Mouse (Mus musculus) neutrophil, adult 59 days (primary cell): ENCODE results near the gene Rpl37a. TPM values are rescaled to one million over a fixed set of nuclear protein-coding genes. Genes with fewer than 3 reads are reported as not detected.

Source experiments
- total RNA-seq, 2 experiments: library from RNA; stranded (reverse); gene quantifications; 1 replicate in 1 of 2; 2 replicates in 1 of 2; pipeline ENCODE4 v1.2.4; 2023

The Rpl37a gene
- total RNA-seq = 100 to 1,000 TPM; 809 to 882 TPM

DNA sequence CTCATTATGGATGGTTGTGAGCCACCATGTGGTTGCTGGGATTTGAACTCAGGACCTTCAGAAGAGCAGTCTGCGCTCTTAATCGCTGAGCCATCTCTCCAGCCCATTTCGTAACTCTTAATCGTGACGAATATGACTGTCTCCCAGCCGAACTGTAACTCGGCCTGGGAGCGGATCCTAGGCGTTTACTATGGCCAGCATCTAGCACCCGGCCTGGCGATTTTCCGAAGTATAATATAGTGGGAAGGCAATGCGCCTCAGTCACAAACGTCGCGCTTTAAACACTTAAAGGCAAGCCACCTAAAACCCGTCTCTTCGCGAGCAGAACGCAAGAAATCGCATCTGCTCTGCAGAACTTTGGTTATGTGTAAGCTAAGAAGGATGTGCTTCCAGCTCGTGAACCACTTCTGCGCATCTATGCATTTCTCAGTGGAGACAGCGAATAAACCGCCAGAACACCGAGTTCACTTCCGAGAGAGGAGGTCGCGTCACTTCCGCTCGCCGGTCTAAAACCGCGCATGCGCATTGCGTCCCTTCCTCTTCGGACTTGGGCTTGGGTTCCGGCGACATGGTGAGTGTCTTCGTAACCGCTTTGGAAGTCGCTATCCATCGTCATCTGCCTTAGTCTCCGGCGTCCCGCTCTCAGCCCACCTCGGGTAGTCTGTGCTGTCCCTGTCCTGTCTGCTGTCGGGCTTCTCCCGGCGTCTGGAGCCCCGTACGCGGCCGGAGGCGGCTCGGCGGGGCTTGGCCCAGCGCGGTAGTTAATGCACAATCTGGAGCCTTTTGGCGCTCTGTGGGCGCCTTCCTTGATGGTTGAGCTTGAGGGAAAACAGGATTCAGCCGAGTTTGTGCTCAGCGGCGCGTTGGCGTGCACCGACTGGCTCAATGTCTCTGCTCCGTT is at the start of gene Rpl37a:
Gene Rpl37a (plus strand): TSS at position 538 of the 901 bp plus-strand sequence.

DNA sequence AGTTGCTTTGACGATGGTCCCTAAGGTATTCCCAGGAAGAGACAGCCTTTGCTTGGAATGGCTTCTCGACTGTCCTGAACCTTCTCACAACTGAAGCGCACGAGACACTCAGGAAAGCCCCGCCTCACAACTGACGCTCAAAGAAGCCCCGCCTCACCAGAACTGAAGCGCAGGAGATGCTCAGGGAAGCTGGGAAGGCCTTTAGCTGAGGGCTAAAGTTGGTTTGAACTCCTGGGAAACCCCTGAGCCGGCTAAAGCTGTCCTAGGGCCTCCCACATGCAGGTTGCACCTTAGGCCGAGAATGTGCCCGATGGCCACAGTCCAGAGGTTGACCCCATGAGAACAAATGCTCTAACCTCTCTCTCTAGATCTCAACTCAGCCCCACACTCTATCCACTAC is 10.6 kb upstream of the Rpl37a start, which contains the start of gene Ankar:
Gene Ankar (minus strand): TSS at position 101 of the 400 bp plus-strand sequence.

Other genes starting within 250 kb of the Rpl37a start
- under 1 TPM in 1 of 2 experiments, not detected in 1; 0.09 TPM for gene March4, start 174.4 kb upstream of the Rpl37a start, total RNA-seq
- gene Smarcal1, start 128.0 kb upstream of the Rpl37a start, total RNA-seq = 10 to 100 TPM; 21.8 to 24.4 TPM
- not detected for gene Ankar, start 10.7 kb upstream of the Rpl37a start, total RNA-seq
- gene Igfbp2, start 113.2 kb downstream of the Rpl37a start, total RNA-seq = not detected
- 1 to 10 TPM; 1.1 to 1.6 TPM for gene Igfbp5, start 163.6 kb downstream of the Rpl37a start, total RNA-seq